Mouse (Mus musculus) right cerebral cortex, postnatal 25 days (tissue): ENCODE measurements around the gene Stx11.

ENCODE experiments used
- DNase-seq: peaks from one replicate; pipeline ENCODE4 v3.0.0; 2022

The Stx11 gene

GRCm38 (mm10) chr10:12911451-12911850 is 52.6 kb downstream of the Stx11 start:
- DNase-seq, result no peak

- no peak for DNase-seq
Measured at GRCm38 (mm10) chr10:12909891-12910290, 54.2 kb downstream of the Stx11 start.

GRCm38 (mm10) chr10:12909179-12909578 is 54.9 kb downstream of the Stx11 start:
- DNase-seq, result no peak

GRCm38 (mm10) chr10:12904140-12904528 is 60.0 kb downstream of the Stx11 start:
- DNase-seq, result no peak

GRCm38 (mm10) chr10:12903440-12904139 is 60.5 kb downstream of the Stx11 start:
- no peak for DNase-seq

GRCm38 (mm10) chr10:12899901-12900300 is 64.2 kb downstream of the Stx11 start:
- no peak for DNase-seq

- DNase-seq, result no peak
Measured at GRCm38 (mm10) chr10:12893339-12893738, 70.8 kb downstream of the Stx11 start.

- no peak for DNase-seq
Measured at GRCm38 (mm10) chr10:12888373-12888772, 75.7 kb downstream of the Stx11 start.
